Mouse (Mus musculus) macrophage (primary cell): ENCODE measurements at regions not wholly inside any gene's neighbourhood (a gene's known extent, or its start where the extent isn't known, plus 50 kb on each side); places are given as distances from the start of the nearest gene placed in this dataset.

Experiments
- H3K27ac ChIP-seq: fragments of 350-480 bp; formaldehyde crosslinking; 2 replicates; pipeline ENCODE4 v1.9.0; 2021
- H3K36me3 ChIP-seq: fragments of 350-480 bp; formaldehyde crosslinking; 2 replicates; pipeline ENCODE4 v1.9.0; 2021; ENCODE audit errors: inconsistent target
- H3K4me3 ChIP-seq: fragments of 350-480 bp; formaldehyde crosslinking; 2 replicates; pipeline ENCODE4 v1.9.0; 2021; ENCODE audit errors: inconsistent target
- H3K79me2 ChIP-seq: fragments of 350-480 bp; formaldehyde crosslinking; 2 replicates; pipeline ENCODE4 v1.9.0; 2021; ENCODE audit errors: inconsistent target
- WGBS: methylation state at CpG from one replicate; pipeline ENCODE4 v1.1.7; 2026; ENCODE audit warnings: inconsistent platforms; ENCODE audit not compliant: missing documents; 5-methylcytosine and 5-hydroxymethylcytosine counted together

- no peak overlapping the region for H3K4me3 ChIP-seq
- no peaks in the 10 kb centered on the region for H3K79me2 ChIP-seq
- no peaks in the 10 kb centered on the region for H3K36me3 ChIP-seq
- H3K27ac ChIP-seq = no peak overlapping the region
Measured at GRCm38 (mm10) chr5:47185868-47186267, 797.1 kb upstream of the Slit2 start.

- Histone ChIP-seq H3K36me3 (no peaks in the 10 kb centered on the region), H3K27ac (no peak overlapping the region), H3K79me2 (no peaks in the 10 kb centered on the region), H3K4me3 (no peak overlapping the region)
- 90% methylated on average over 3 of the region's 3 CpGs for WGBS
Measured at GRCm38 (mm10) chr5:47202164-47202914, 780.6 kb upstream of the Slit2 start.

GRCm38 (mm10) chr5:47202915-47203296 is 780.0 kb upstream of the Slit2 start:
- H3K79me2 ChIP-seq = no peaks in the 10 kb centered on the region
- H3K27ac ChIP-seq = no peak overlapping the region
- no peaks in the 10 kb centered on the region for H3K36me3 ChIP-seq
- 89% methylated on average over 1 of the region's 1 CpGs for WGBS
- H3K4me3 ChIP-seq = no peak overlapping the region

- H3K36me3 ChIP-seq = no peaks in the 10 kb centered on the region
- H3K4me3 ChIP-seq = no peak overlapping the region
- no peak overlapping the region for H3K27ac ChIP-seq
- H3K79me2 ChIP-seq = no peaks in the 10 kb centered on the region
- WGBS = 88% methylated on average over 1 of the region's 1 CpGs
Measured at GRCm38 (mm10) chr5:47210542-47210941, 772.4 kb upstream of the Slit2 start.

GRCm38 (mm10) chr5:47215421-47215820 is 767.5 kb upstream of the Slit2 start:
- no peaks in the 10 kb centered on the region for H3K79me2 ChIP-seq
- no peaks in the 10 kb centered on the region for H3K36me3 ChIP-seq
- H3K27ac ChIP-seq = no peak overlapping the region
- H3K4me3 ChIP-seq = no peak overlapping the region

- Histone ChIP-seq H3K4me3 (no peak overlapping the region), H3K79me2 (no peaks in the 10 kb centered on the region), H3K27ac (no peak overlapping the region), H3K36me3 (no peaks in the 10 kb centered on the region)
- 0% methylated on average over 1 of the region's 1 CpGs for WGBS
Measured at GRCm38 (mm10) chr5:47225247-47225646, 757.7 kb upstream of the Slit2 start.

- Histone ChIP-seq H3K4me3 (no peak overlapping the region), H3K36me3 (no peaks in the 10 kb centered on the region), H3K79me2 (no peaks in the 10 kb centered on the region), H3K27ac (no peak overlapping the region)
- 0% methylated on average over 1 of the region's 1 CpGs for WGBS
Measured at GRCm38 (mm10) chr5:47236094-47236493, 746.8 kb upstream of the Slit2 start.

GRCm38 (mm10) chr5:47240060-47240459 is 742.9 kb upstream of the Slit2 start:
- Histone ChIP-seq H3K4me3 (no peak overlapping the region), H3K36me3 (no peaks in the 10 kb centered on the region), H3K79me2 (no peaks in the 10 kb centered on the region), H3K27ac (no peak overlapping the region)
- 62% methylated on average over 2 of the region's 2 CpGs for WGBS

GRCm38 (mm10) chr5:47240586-47240985 is 742.4 kb upstream of the Slit2 start:
- Histone ChIP-seq H3K27ac (no peak overlapping the region), H3K79me2 (no peaks in the 10 kb centered on the region), H3K4me3 (no peak overlapping the region), H3K36me3 (no peaks in the 10 kb centered on the region)
- 87% methylated on average over 7 of the region's 7 CpGs for WGBS

GRCm38 (mm10) chr5:47254835-47255369 is 728.0 kb upstream of the Slit2 start:
- Histone ChIP-seq H3K27ac (no peak overlapping the region), H3K36me3 (no peaks in the 10 kb centered on the region), H3K4me3 (no peak overlapping the region), H3K79me2 (no peaks in the 10 kb centered on the region)

GRCm38 (mm10) chr5:47261658-47262411 is 721.1 kb upstream of the Slit2 start:
- WGBS = 94% methylated on average over 5 of the region's 5 CpGs

GRCm38 (mm10) chr5:47272642-47273041 is 710.3 kb upstream of the Slit2 start:
- no peaks in the 10 kb centered on the region for H3K36me3 ChIP-seq
- H3K79me2 ChIP-seq = no peaks in the 10 kb centered on the region
- H3K27ac ChIP-seq = no peak overlapping the region
- no peak overlapping the region for H3K4me3 ChIP-seq
- 43% methylated on average over 3 of the region's 3 CpGs for WGBS

More at GRCm38 (mm10) chr5:47261658-47262411, 721.1 kb upstream of the Slit2 start:
- Histone ChIP-seq H3K36me3 (no peaks in the 10 kb centered on the region), H3K4me3 (no peak overlapping the region), H3K27ac (no peak overlapping the region), H3K79me2 (no peaks in the 10 kb centered on the region)

- Histone ChIP-seq H3K36me3 (no peaks in the 10 kb centered on the region), H3K4me3 (no peak overlapping the region), H3K79me2 (no peaks in the 10 kb centered on the region), H3K27ac (no peak overlapping the region)
- 83% methylated on average over 7 of the region's 9 CpGs for WGBS
Measured at GRCm38 (mm10) chr5:47273389-47274255, 709.3 kb upstream of the Slit2 start.

GRCm38 (mm10) chr5:47274256-47274638 is 708.7 kb upstream of the Slit2 start:
- no peaks in the 10 kb centered on the region for H3K36me3 ChIP-seq
- no peak overlapping the region for H3K27ac ChIP-seq
- no peaks in the 10 kb centered on the region for H3K79me2 ChIP-seq
- 75% methylated on average over 1 of the region's 1 CpGs for WGBS
- no peak overlapping the region for H3K4me3 ChIP-seq
